Mouse (Mus musculus): ENCODE measurements around the gene Akap3. TPM values are rescaled to one million over a fixed set of nuclear protein-coding genes. Genes with fewer than 3 reads are reported as not detected.

Akap3 gene
- polyA plus RNA-seq (2014; fragmentation: Nextera tagmentation; extraction: Ambion mirVana): 0.12 TPM in 1 of 2 replicates, not detected in the other

GRCm38 (mm10) chr6:126852881-126853280, at the start of gene Akap3:
TSS of gene Akap3 (plus strand) at chr6:126853098.
- Histone ChIP-seq H3K4me2 (ENCODE audit: low read depth, low read length) (no peak within 1 kb of the TSS), H3K27ac (replicated peaks; ENCODE audit: low read depth, low read length) (no peak within 1 kb of the TSS), H3K9ac (ENCODE audit: low read depth, low read length) (no peak within 1 kb of the TSS), H3K9me3 (ENCODE audit: control insufficient read depth, low read length) (no peaks in the 10 kb centered on the region), H3K36me3 (ENCODE audit: control insufficient read depth, insufficient read depth, low read length) (no peaks in the 10 kb centered on the region), H3K4me3 (ENCODE audit: low read depth, low read length) (no peak within 1 kb of the TSS), H3K27me3 (replicated peaks; ENCODE audit: control insufficient read depth, insufficient read depth, low read length) (no peaks in the 10 kb centered on the region), H3K4me1 (ENCODE audit: control insufficient read depth, insufficient read depth, low read length) (peaks cover 8% of the 10 kb centered on the region)
- DNase-seq (ENCODE audit: low spot score) (no peak), ATAC-seq (ENCODE audit: low read depth) (no peak)

DNA sequence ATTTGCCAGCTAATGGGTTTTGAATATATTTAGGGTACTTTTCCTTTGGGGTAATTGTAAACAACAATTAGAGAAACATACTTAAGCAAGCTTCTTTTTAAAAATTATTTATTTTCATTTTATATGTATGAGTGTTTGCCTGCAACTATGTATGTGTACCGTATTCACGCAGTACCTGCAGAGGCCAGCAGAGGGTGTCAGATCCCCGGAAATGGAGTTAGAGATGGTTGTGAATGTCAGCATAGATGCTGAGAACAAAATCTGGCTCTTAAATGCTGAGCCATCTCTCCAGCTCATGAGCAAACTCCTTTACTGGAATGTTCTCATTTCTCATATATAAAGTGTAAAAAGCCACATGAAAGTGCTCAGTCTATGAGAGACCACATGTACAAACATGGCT, 46.1 kb upstream of the Akap3 start:
- Histone ChIP-seq H3K36me3 (ENCODE audit: control insufficient read depth, insufficient read depth, low read length) (no peaks in the 10 kb centered on the region), H3K9me3 (ENCODE audit: control insufficient read depth, low read length) (no peaks in the 10 kb centered on the region), H3K4me1 (ENCODE audit: control insufficient read depth, insufficient read depth, low read length) (no peaks in the 10 kb centered on the region), H3K9ac (ENCODE audit: low read depth, low read length) (no peak overlapping the region), H3K27me3 (replicated peaks; ENCODE audit: control insufficient read depth, insufficient read depth, low read length) (no peaks in the 10 kb centered on the region), H3K4me2 (ENCODE audit: low read depth, low read length) (no peak overlapping the region), H3K4me3 (ENCODE audit: low read depth, low read length) (no peak overlapping the region), H3K27ac (replicated peaks; ENCODE audit: low read depth, low read length) (no peak overlapping the region)
- DNase-seq (ENCODE audit: low spot score): no peak
- WGBS: 82% methylated on average over 3 of the region's 3 CpGs
- ATAC-seq (ENCODE audit: low read depth): no peak

DNA sequence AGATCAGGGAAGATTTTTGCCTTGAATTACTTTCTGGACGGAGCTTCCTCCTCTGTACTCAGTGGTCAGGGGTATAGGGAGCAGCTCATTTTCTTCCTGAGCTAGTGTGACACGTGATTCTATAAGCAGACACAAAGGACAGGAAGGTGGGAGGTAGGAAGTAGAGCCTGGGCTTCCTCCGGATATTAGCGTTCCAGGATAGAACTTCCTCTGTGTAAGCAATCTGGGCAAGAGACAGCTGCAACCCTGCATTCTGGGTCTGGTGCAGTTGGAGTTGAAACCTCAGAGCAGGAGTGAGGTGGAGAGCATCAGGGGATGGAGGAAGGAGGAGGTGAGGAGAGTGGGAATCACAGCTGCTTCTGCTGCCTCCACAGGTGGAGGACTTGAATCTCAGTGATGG, 44.8 kb upstream of the Akap3 start:
- H3K9me3 ChIP-seq (ENCODE audit: control insufficient read depth, low read length): no peaks in the 10 kb centered on the region
- no peak overlapping the region for H3K4me3 ChIP-seq (ENCODE audit: low read depth, low read length)
- no peak for ATAC-seq (ENCODE audit: low read depth)
- H3K4me2 ChIP-seq (ENCODE audit: low read depth, low read length): no peak overlapping the region
- peak; percentile 7 for DNase-seq (ENCODE audit: low spot score)
- H3K27ac ChIP-seq (replicated peaks; ENCODE audit: low read depth, low read length): no peak overlapping the region
- H3K27me3 ChIP-seq (replicated peaks; ENCODE audit: control insufficient read depth, insufficient read depth, low read length): no peaks in the 10 kb centered on the region
- H3K9ac ChIP-seq (ENCODE audit: low read depth, low read length): no peak overlapping the region
- no peaks in the 10 kb centered on the region for H3K36me3 ChIP-seq (ENCODE audit: control insufficient read depth, insufficient read depth, low read length)
- no peaks in the 10 kb centered on the region for H3K4me1 ChIP-seq (ENCODE audit: control insufficient read depth, insufficient read depth, low read length)
- WGBS: 71% methylated on average over 4 of the region's 4 CpGs

- no peaks in the 10 kb centered on the region for H3K9me3 ChIP-seq (ENCODE audit: control insufficient read depth, low read length)
- H3K36me3 ChIP-seq (ENCODE audit: control insufficient read depth, insufficient read depth, low read length): no peaks in the 10 kb centered on the region
- H3K27ac ChIP-seq (replicated peaks; ENCODE audit: low read depth, low read length): no peak overlapping the region
- no peak overlapping the region for H3K9ac ChIP-seq (ENCODE audit: low read depth, low read length)
- no peak overlapping the region for H3K4me2 ChIP-seq (ENCODE audit: low read depth, low read length)
- H3K4me3 ChIP-seq (ENCODE audit: low read depth, low read length): no peak overlapping the region
- ATAC-seq (ENCODE audit: low read depth) (no peak), DNase-seq (ENCODE audit: low spot score) (no peak)
- H3K4me1 ChIP-seq (ENCODE audit: control insufficient read depth, insufficient read depth, low read length): no peaks in the 10 kb centered on the region
- H3K27me3 ChIP-seq (replicated peaks; ENCODE audit: control insufficient read depth, insufficient read depth, low read length): no peaks in the 10 kb centered on the region
- 74% methylated on average over 8 of the region's 8 CpGs for WGBS
Observed at GRCm38 (mm10) chr6:126808561-126808960, 44.3 kb upstream of the Akap3 start.

GRCm38 (mm10) chr6:126811481-126811880, 41.4 kb upstream of the Akap3 start:
- DNase-seq (ENCODE audit: low spot score) (no peak), ATAC-seq (ENCODE audit: low read depth) (no peak)
- H3K9me3 ChIP-seq (ENCODE audit: control insufficient read depth, low read length): no peaks in the 10 kb centered on the region
- no peaks in the 10 kb centered on the region for H3K4me1 ChIP-seq (ENCODE audit: control insufficient read depth, insufficient read depth, low read length)
- WGBS: 81% methylated on average over 4 of the region's 4 CpGs
- H3K36me3 ChIP-seq (ENCODE audit: control insufficient read depth, insufficient read depth, low read length): no peaks in the 10 kb centered on the region
- H3K4me2 ChIP-seq (ENCODE audit: low read depth, low read length): no peak overlapping the region
- no peak overlapping the region for H3K27ac ChIP-seq (replicated peaks; ENCODE audit: low read depth, low read length)
- no peak overlapping the region for H3K9ac ChIP-seq (ENCODE audit: low read depth, low read length)
- H3K4me3 ChIP-seq (ENCODE audit: low read depth, low read length): no peak overlapping the region
- H3K27me3 ChIP-seq (replicated peaks; ENCODE audit: control insufficient read depth, insufficient read depth, low read length): no peaks in the 10 kb centered on the region

GRCm38 (mm10) chr6:126815206-126815750, 37.6 kb upstream of the Akap3 start:
- Histone ChIP-seq H3K9me3 (ENCODE audit: control insufficient read depth, low read length) (no peaks in the 10 kb centered on the region), H3K27ac (replicated peaks; ENCODE audit: low read depth, low read length) (no peak overlapping the region), H3K9ac (ENCODE audit: low read depth, low read length) (no peak overlapping the region), H3K4me3 (ENCODE audit: low read depth, low read length) (no peak overlapping the region), H3K36me3 (ENCODE audit: control insufficient read depth, insufficient read depth, low read length) (peaks cover 9% of the 10 kb centered on the region), H3K4me1 (ENCODE audit: control insufficient read depth, insufficient read depth, low read length) (no peaks in the 10 kb centered on the region), H3K27me3 (replicated peaks; ENCODE audit: control insufficient read depth, insufficient read depth, low read length) (no peaks in the 10 kb centered on the region), H3K4me2 (ENCODE audit: low read depth, low read length) (no peak overlapping the region)
- DNase-seq (ENCODE audit: low spot score) (no peak), ATAC-seq (ENCODE audit: low read depth) (no peak)
- 66% methylated on average over 6 of the region's 6 CpGs for WGBS

GRCm38 (mm10) chr6:126816338-126816737, 36.6 kb upstream of the Akap3 start:
- DNase-seq (ENCODE audit: low spot score) (no peak), ATAC-seq (ENCODE audit: low read depth) (no peak)
- no peaks in the 10 kb centered on the region for H3K27me3 ChIP-seq (replicated peaks; ENCODE audit: control insufficient read depth, insufficient read depth, low read length)
- no peak overlapping the region for H3K4me2 ChIP-seq (ENCODE audit: low read depth, low read length)
- no peak overlapping the region for H3K9ac ChIP-seq (ENCODE audit: low read depth, low read length)
- no peaks in the 10 kb centered on the region for H3K4me1 ChIP-seq (ENCODE audit: control insufficient read depth, insufficient read depth, low read length)
- H3K36me3 ChIP-seq (ENCODE audit: control insufficient read depth, insufficient read depth, low read length): peaks cover 20% of the 10 kb centered on the region
- H3K4me3 ChIP-seq (ENCODE audit: low read depth, low read length): no peak overlapping the region
- 92% methylated on average over 8 of the region's 8 CpGs for WGBS
- H3K9me3 ChIP-seq (ENCODE audit: control insufficient read depth, low read length): no peaks in the 10 kb centered on the region
- no peak overlapping the region for H3K27ac ChIP-seq (replicated peaks; ENCODE audit: low read depth, low read length)

DNA sequence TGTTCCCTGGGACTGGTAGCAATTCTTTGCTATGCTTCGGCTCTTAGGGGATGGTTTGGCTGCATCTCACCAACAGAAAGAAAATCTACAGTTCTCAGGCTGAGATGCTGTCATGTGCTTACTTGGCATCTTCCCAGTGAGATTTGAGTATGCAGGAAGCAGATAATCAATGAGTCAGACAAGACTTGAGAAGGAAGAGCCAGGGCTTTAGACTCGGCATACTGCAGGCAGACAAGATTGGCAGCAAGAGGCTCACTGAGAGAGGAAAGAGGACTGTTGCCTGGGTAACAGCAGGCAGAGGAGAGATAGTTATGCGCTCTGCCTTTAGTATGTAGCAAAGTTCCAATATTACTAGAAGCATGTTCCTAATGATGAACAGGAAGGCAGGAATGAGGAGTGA, 29.8 kb upstream of the Akap3 start:
- no peak overlapping the region for H3K4me2 ChIP-seq (ENCODE audit: low read depth, low read length)
- ATAC-seq (ENCODE audit: low read depth): no peak
- DNase-seq (ENCODE audit: low spot score): no peak
- no peaks in the 10 kb centered on the region for H3K9me3 ChIP-seq (ENCODE audit: control insufficient read depth, low read length)
- no peaks in the 10 kb centered on the region for H3K27me3 ChIP-seq (replicated peaks; ENCODE audit: control insufficient read depth, insufficient read depth, low read length)
- H3K4me1 ChIP-seq (ENCODE audit: control insufficient read depth, insufficient read depth, low read length): no peaks in the 10 kb centered on the region
- WGBS: 86% methylated on average over 3 of the region's 3 CpGs
- no peak overlapping the region for H3K4me3 ChIP-seq (ENCODE audit: low read depth, low read length)
- H3K9ac ChIP-seq (ENCODE audit: low read depth, low read length): no peak overlapping the region
- peaks cover 86% of the 10 kb centered on the region for H3K36me3 ChIP-seq (ENCODE audit: control insufficient read depth, insufficient read depth, low read length)
- no peak overlapping the region for H3K27ac ChIP-seq (replicated peaks; ENCODE audit: low read depth, low read length)

- Histone ChIP-seq H3K36me3 (ENCODE audit: control insufficient read depth, insufficient read depth, low read length) (peaks cover 96% of the 10 kb centered on the region), H3K9ac (ENCODE audit: low read depth, low read length) (no peak overlapping the region)
- WGBS: 80% methylated on average over 8 of the region's 8 CpGs
Observed at GRCm38 (mm10) chr6:126836628-126837027, 16.3 kb upstream of the Akap3 start.

More at GRCm38 (mm10) chr6:126836628-126837027, 16.3 kb upstream of the Akap3 start:
- Histone ChIP-seq H3K27me3 (replicated peaks; ENCODE audit: control insufficient read depth, insufficient read depth, low read length) (no peaks in the 10 kb centered on the region), H3K4me1 (ENCODE audit: control insufficient read depth, insufficient read depth, low read length) (no peaks in the 10 kb centered on the region), H3K4me3 (ENCODE audit: low read depth, low read length) (no peak overlapping the region), H3K4me2 (ENCODE audit: low read depth, low read length) (no peak overlapping the region), H3K27ac (replicated peaks; ENCODE audit: low read depth, low read length) (no peak overlapping the region), H3K9me3 (ENCODE audit: control insufficient read depth, low read length) (no peaks in the 10 kb centered on the region)
- DNase-seq (ENCODE audit: low spot score) (no peak), ATAC-seq (ENCODE audit: low read depth) (no peak)

Measured in embryonic facial prominence, embryonic 14.5 days (tissue).